Mouse (Mus musculus) mesoderm, embryonic 11.5 days (tissue): Measurements from ENCODE around the gene Ccdc85c.

Experiments used
- DNase-seq: peaks from one replicate; pipeline ENCODE4 v3.0.0-alpha.2; 2012; ENCODE audit warnings: low read depth, low spot score

Gene Ccdc85c

DNA sequence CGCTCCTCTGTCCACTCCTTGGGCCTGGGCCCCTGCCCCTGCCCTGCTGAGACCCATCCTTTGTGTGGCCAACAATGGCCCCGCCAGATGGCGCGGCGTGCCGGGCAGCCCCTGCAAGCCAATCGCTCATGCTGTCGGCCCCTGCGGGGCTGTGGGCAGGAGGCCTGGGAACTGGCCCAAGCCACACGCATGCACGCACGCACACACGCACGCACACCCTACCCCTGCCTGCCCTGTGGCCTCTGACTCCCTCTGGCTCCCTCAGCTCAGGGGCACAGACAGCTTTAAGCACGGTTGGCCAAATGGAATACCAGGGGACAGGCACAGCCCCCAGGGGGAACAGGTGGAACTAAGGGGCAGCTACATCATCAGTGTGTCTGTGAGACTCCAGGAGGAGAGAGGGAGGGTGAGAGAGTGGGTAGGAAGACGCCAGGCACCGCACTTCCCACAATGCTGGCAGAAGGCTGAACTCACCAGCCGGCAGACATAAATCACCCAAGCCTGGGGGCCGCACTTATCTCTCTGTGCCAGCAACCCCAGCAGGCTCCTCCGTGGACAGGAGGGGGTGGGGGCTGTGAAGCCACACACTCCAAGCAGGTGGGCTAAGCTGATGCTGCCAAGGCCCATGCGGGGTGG lies 34.2 kb downstream of the Ccdc85c start:
- DNase-seq = peak; percentile 85

DNA sequence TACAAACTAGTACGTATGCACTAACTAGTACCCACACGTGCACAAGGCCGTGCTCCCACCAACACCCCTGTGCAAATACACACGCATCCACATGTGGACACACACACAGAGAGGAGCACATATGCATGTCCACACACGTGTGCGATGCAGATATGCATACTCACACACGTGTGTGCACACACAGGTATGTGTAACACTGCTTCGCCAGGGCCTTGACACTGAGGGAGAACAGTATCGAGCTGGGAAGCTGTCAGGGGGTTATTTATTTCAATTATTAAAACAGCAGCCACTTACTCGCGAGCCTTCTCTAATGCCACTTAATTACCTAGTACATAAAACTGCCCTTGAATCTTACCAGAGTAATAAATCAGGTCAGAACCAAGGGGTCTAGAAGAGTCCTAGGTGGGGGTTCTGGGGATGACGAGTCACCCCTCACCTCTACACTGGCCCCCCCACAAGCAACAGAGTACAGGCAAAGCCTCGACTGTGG lies 34.8 kb downstream of the Ccdc85c start:
- DNase-seq = peak; percentile 59

DNA sequence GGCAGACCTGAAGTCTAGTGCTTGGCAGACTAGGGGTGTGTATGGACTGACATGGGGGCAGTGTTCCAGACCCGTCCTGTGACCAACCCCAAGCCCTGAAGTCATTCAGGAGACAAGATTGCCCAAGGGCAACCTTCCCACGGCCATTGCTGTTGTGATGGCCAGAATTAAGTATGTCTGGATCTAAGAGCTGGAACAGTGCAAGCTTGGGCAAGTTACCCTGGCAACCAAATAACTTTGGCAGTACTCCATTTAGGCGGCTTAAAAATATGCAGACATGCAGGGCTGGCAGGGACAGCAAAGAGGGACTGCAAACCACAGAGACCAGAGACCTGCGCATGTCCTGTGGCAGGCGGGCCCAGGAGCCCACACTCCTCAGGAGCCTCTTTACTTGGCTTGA lies 35.8 kb downstream of the Ccdc85c start:
- no peak for DNase-seq

DNA sequence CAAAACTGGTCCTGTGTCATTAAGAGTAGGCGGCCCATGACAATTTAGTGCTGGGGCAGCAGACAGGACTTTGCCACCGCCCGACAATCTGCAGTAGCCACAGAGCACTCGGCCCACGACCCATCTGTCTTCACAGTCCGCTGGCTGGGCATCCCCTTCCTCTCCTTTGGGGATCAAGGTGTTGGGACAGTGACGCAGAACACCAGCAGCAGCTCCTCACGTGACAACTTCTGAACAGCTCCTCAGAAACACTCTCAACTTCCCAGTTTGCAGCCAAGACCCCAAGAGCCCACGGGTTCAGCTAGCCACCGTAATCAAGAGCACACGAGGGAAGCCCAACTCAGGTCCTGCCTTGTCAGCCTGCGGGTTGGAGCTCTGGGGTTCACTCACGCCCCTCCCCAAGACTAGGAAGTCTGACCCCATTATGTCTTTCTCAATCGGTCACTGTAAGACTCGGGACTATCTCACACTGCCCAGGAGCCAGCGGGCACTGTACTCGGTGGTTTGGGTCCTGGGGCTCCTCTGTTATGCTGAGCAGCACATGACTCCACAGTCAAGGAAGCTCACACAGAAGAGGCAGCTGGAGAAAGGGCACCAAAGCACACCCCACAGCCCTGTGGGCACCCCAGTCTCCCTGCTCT lies 36.7 kb downstream of the Ccdc85c start:
- DNase-seq = no peak

DNA sequence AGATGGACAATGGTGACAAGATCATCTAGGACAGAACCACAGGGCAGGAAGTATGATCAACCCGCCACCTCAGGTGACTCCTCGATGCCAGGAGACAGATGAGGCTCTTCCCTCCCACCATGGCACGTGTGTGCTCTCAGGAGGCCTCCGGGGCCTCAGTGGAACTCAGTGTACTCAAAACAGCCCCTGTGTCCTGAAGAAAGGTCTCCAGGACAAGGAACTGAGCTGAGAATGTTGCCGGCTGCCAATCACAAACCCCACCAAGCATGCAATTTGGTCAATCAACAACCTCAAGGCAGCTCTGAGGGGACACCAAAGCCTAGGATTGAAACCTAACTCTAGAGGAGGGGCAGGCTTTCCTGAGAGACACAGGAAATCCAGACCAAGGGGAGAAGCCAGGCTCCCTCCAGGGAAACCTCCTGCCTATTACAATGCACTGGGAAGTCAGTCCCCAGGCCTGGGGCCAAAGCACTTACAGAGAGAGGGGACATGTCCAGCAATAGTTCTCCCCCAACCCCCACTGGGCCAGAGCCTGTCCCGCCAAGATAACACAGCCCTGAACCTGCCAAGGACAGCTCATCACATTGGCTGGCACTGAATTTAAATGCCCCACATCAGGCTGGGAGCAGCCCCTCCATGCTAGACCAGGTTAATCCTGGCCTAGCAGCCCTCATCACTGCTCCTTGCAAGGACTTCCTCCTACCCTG lies 37.8 kb downstream of the Ccdc85c start:
- DNase-seq = no peak

DNA sequence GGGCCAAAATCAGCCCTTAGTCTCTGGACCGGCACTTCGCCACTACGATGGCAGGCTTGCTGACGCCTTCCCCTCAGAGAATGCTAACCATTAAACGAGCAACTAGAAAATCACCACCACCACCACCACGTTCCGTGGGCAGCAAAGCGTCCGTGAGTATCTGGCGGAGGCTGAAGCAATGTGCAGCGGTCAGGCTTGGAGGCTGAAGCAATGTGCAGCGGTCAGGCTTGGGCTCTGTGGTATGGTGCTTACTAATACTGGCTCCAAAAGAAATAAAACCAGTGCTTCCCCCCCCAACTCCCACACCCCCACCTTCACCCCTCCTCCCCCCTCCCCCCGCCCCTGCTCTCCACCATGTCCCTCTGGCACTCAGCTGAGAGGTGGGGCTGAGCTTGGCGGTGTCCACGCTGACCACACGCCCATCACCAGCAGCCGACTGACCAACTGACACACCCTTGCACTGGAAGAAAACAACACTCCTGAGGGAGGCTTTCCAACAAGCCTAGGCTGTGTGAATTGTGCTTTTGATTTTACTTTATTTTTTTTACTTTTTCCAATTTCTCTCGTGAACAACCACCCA lies 39.2 kb downstream of the Ccdc85c start:
- no peak for DNase-seq

DNA sequence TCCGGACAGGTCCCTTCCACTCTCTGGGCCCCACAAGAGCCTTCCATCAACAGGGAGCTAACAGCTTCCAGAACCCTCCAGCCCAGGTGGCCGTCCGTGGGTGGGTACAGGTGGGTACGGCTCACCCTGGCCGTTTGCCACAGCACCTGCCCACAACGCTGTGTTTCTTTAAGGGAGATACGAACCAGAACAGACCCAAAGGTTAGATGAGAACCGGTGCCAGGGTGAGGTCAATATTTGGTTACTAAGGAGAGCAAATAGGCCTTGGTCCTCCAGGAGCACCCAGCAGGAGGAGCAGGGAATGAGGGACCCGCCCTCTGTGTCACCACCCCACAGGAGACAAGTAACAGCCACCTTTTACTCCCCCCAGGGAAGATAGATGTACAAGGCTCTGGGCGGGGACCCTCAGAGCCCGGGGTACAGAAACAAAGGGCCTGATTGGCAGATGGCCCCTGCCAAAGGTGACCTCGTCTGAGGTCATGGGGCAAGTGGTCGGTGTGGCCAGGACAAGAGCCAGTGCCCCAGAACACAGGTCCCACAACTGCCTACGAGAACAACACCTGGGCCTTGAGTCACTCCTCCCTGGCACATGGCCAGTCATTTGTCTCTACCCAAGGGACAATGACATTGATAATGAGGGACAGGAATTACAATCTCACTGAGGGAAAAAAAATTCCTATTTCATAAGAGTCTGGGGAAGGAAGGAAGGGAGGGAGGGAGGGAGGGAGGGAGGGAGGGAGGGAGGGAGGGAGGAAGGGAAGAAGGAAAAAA lies 40.2 kb downstream of the Ccdc85c start:
- DNase-seq = no peak

DNA sequence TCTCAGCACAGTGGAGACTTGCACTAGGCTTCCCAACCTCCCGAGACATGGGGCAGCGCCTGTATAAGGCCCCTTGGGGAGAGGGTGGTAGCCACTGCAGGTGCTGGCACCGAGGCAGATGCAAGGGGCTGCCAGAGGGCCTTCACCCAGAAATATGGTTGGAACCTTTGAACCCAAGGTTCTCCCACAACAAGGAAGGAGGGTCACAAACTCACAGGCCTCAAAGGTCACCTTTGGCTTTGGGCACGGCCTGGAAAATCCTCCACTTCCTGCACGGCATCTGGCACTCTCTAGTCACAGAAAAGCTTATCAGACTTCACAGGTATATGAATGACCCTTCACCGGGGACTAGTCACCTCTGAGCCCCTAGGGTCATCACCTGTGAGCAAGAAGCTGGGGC lies 41.5 kb downstream of the Ccdc85c start:
- DNase-seq = no peak

DNA sequence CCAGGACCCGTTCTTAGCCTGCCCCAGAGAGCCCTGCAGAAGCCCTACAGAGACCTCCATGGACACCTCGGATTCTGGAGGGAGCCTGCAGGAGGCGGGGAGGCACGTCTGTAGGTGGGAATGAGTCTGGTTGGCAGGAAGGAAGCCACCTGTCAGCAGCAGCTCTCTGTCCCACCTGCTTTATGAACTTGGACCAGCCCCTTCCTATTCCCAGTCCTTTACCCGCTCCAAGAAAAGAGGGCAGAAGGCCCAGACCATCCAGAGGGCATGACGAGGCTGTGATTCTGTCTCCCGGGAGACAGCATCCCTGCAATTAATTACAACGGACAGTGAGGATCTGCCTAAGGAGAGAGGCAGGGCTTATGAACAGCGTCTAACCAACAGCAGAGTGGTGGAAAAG lies 43.3 kb downstream of the Ccdc85c start:
- DNase-seq = no peak

DNA sequence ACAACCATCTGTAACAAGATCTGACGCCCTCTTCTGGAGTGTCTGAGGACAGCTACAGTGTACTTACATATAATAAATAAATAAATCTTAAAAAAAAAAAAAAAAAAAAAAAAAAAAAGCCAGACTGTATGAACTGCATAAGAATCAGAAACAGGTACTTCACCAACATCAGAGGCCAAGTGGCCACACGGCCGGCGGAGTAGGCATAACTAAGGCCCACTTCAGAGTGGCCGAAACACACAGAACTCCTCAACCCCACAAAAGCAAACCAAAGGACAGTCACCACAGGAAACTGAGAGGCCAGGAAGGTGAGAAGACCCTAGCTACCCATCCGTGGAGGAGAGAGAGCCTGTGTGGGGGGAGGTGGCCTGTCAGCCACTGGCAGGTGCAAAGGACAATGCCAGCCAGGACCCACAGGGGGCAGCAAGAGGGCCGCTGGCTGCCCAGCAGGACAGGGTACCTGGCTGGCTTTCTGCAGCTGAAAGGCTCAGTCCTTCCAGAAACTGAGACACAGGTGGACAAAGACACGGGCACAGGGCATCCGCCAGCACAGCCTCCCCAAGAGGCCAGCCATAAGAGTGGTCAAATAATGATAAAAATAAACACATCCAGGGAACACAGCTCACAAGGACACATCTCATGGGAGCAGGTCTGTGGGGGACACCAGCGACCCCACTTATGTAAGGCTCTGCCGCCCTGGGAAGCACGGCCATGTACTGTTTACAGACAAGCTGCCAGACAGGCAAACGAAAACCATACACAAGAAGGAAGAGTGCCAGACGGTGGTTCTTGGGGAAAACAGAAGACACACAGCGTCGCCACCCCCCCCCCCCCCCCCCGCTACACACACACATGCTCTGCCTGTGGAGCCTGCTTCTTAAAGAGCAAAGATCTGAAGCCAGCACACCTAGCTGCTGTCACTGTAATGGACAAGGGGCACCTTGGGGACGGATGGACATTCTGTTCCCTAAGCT lies 44.1 kb downstream of the Ccdc85c start:
- DNase-seq = peak; percentile 46

DNA sequence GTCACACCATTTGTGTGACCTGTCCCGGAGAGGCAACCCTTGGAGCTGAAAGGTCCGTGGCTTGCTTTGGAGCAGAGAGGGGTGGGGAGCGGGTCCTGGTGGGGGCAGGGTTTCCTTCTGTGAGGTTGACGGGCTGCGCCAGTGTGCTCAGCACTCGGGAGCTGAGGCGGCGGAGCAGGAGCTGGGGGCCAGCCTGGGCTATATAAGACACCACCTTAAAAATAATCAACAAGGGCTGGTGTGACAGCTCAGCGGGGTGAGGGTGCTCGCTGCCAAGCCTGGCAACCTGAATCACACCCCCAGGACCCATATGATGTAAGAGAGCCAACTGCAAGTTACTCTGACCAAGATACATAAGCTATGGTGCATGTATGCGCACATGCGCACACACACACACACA lies 45.1 kb downstream of the Ccdc85c start:
- DNase-seq = no peak

DNA sequence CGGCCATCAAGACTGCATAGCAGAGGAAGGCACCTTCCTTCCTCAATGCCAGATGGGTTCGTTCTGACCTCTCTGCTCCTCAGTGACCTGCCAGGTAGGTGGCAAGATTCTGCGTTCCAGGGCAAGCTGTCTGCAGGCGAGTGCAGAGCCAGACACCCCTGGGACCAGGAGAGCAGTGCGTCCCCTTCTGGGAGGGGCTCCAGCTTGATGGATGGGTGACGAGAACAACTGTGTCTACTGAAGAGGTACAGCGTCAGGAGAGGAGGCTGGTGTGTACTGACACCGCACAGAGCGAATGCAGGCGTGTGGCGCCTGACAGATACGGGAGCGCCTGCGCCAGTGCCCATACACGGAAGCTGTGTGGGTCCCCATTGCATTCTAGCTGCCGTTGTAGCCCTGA lies 47.7 kb downstream of the Ccdc85c start:
- DNase-seq = no peak

DNA sequence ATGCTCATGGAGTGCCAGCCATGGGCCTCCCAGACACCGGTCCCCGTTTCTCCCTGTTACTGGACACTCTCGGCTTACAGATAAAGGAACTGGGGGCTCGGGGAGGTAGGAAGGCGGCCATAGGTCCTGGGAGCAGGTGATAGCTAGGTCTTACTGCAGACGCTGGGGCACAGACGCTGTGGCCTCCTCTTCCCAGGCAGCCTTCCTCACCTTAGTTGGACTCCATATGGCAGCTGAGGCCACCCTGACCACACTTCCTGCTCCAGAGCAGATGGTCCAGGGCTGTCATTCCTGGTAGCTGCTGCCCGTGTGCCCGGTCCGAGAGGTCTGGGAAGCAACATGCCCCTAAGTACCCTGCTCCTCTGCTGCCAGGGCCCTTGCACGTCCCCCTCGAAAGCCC lies 48.3 kb downstream of the Ccdc85c start:
- DNase-seq = no peak

DNA sequence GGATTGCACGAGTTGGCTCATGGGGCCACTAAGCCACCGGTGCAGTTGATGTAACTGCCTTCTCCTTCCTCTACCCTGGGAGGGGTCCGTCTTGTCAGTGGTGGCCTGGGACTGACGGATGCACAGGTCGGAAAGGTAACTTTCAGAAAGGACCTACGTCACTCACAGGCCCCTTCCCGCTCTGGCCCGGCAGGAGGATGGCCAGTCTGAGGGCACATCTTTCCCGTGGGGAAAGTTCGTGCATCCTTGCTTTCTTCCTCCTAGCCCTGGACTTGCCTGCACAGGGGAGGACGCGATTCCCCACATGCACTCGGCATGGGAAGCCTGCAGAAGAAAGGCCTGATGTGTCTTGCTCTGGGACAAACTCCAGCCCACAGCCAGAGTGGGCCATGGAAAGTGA lies 49.0 kb downstream of the Ccdc85c start:
- DNase-seq = no peak

DNA sequence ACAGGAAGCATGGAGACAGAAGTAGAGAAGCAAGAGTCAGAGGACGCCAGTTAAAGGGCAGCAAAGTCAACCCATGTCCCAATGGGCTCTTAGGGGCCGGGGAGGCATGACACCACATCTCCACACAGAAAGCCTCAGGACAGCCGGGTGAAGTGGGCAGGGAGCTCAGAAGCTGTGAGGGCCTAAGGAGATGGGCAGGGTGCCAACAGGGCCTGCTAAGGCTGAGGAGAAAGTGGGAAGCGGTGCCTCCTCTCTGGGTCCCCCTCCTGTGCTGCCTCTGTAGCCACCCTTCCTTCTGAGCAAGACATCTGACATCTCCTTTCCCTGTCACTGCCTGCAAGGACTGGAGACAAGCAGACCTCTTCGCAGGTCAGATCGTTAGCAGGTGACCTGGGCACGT lies 49.4 kb downstream of the Ccdc85c start:
- no peak for DNase-seq

DNA sequence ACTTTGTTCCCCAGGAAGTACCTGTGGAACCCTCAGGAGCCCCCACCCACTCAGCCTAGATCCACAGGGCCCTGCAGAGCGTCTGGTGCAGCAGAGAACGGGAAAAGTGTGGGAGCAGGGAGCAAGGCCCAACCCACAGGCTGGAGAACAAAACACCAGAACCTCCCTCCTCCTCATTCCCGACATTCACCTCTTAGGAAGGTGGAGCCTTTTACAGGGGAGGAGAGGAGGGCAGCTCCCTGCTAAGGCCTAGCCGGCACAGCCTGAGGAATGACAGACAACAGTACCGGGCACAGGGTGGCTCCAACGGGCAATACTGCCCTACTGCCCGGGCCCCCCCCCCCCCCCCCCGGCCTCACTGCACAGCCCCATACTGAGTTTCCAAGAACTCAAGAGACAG lies 51.9 kb downstream of the Ccdc85c start:
- DNase-seq = peak; percentile 52

DNA sequence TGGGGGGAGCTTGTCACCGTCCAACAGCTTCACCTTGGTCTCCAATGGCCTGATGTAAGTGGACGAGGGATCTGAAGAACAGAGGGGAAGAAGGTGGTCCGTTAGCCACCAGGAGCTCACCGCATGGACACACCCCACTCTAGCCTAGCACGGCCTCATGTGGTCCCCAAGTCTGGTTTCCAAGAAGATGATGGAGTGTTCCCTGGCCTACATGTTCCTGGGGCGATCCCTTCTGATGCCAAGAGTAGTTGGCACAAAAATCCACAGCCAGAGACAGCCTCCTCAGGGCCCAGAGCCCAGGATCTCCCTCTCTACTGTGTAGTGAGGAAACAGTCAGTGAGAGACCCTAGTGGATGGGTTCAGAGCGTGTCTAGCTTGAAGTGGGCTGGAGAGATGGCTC lies 53.5 kb downstream of the Ccdc85c start:
- DNase-seq = no peak

DNA sequence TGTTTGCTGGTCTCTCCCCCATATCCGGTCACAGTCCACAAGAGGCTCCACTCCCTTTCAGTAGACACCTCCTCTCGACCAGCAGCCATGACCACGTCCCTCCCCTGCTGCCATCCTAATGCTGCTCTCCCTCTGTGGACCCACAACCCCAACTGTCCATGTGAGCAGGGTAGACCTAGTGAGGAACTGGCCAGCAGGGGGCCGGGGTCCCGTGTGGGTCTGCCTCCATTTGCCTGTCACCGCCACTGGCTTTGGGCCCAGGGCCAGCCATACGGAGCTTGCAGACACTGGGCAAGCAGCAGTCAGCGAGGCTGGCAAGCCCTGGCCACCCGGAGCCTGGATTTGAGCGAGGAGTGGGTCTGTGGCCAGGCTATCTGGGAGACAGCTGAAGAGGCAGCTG lies 54.0 kb downstream of the Ccdc85c start:
- DNase-seq = no peak

DNA sequence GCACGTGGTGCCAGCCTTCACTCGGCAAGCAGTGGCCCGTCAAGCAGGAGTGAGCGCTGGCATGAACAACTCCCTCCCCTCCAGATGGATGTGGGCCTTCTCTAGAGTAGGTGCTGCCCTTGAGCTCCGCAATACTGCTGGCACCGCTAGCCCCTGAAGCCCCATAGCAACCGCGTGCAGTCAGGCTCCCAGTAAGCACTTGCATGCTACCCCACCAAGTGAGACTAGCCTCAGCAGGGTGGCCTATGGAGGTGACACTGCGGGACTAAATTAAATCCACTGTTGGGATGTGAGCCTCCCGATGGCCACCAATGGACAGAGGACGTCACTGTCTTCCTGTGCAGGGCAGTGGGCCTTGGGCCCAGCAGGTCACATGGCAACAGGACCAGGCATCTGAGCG lies 54.6 kb downstream of the Ccdc85c start:
- no peak for DNase-seq

DNA sequence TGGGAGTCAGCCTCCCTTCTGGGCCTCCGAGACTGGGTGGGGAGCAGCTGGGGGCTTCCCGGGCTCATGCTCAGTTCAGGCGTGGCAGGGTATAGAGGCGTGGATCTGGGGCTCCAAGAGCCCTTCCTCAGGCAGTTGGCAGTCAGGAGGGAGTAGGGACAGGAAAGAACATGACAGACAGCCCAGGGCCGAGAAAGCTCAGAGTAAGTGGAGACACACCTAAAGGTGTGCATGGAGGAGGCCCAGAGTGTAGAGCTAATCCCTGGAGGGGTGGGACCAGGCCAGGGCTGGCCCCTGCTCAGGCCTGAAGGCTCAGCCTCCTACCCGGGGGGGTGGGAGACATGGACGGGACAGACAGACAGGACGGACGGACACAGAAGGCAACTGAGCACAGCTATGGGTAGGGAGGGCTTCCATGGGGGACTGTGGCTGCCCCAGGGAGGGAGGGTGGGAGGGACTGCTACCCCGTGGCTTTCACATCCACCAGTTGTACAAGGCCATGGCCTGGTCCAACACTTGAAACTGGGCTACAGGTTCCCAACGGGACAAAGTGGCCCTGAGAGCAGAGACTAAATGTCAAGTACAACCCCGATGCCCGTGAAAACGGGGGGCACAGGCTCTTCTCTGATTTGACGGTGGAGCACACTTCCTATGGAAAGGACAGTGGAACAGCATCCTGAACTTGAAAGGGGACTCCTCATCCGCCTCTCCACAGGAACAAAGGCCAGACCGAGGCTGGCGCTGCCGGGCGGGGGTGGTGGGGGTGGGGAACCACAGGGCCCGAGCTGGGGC lies 55.2 kb downstream of the Ccdc85c start:
- DNase-seq = no peak
